Mouse (Mus musculus): ENCODE results near the gene Mpig6b. TPM values are rescaled to one million over a fixed set of nuclear protein-coding genes. Genes with fewer than 3 reads are reported as not detected.

The Mpig6b gene
- polyA plus RNA-seq, 1 experiment from 2014 or later = 0.25 TPM

- ATAC-seq (ENCODE audit: low FRiP score, low read depth) = no peak
- Histone ChIP-seq H3K27me3 (no peaks in the 10 kb centered on the region), H3K9me3 (no peaks in the 10 kb centered on the region), H3K4me3 (no peak overlapping the region), H3K9ac (no peak overlapping the region), H3K27ac (replicated peaks) (no peak overlapping the region), H3K4me1 (replicated peaks) (peaks cover 7% of the 10 kb centered on the region), H3K4me2 (no peak overlapping the region), H3K36me3 (peaks cover 37% of the 10 kb centered on the region)
- 76% methylated on average over 10 of the region's 10 CpGs for WGBS
Observed at GRCm38 (mm10) chr17:35016791-35017705, 48.9 kb downstream of the Mpig6b start.

- Histone ChIP-seq H3K9ac (no peak within 1 kb of the TSS), H3K4me3 (no peak within 1 kb of the TSS), H3K4me1 (replicated peaks) (peaks cover 5% of the 10 kb centered on the region), H3K4me2 (no peak within 1 kb of the TSS), H3K27ac (replicated peaks) (no peak within 1 kb of the TSS), H3K27me3 (no peaks in the 10 kb centered on the region), H3K36me3 (peaks cover 43% of the 10 kb centered on the region), H3K9me3 (no peaks in the 10 kb centered on the region)
- peak; percentile 52 for ATAC-seq (ENCODE audit: low FRiP score, low read depth)
- WGBS = 61% methylated on average over 12 of the region's 12 CpGs
Observed at GRCm38 (mm10) chr17:35016376-35016775, 49.6 kb downstream of the Mpig6b start, which contains the start of gene Vwa7. Gene Vwa7, plus strand, starts transcription at chr17:35016579.

- H3K9me3 ChIP-seq = no peaks in the 10 kb centered on the region
- 93% methylated on average over 16 of the region's 16 CpGs for WGBS
- H3K36me3 ChIP-seq = peaks cover 54% of the 10 kb centered on the region
Observed at GRCm38 (mm10) chr17:35015296-35015695, 50.7 kb downstream of the Mpig6b start.

GRCm38 (mm10) chr17:35013221-35013620, 52.8 kb downstream of the Mpig6b start:
- Histone ChIP-seq H3K27me3 (no peaks in the 10 kb centered on the region), H3K4me2 (no peak overlapping the region), H3K9me3 (no peaks in the 10 kb centered on the region), H3K27ac (replicated peaks) (no peak overlapping the region), H3K4me1 (replicated peaks) (0 out of 2 replicates have a peak, but pooled peaks cover 3% of the 10 kb centered on the region), H3K36me3 (peaks cover 66% of the 10 kb centered on the region), H3K9ac (no peak overlapping the region), H3K4me3 (no peak overlapping the region)
- 83% methylated on average over 6 of the region's 6 CpGs for WGBS
- no peak for ATAC-seq (ENCODE audit: low FRiP score, low read depth)

More at GRCm38 (mm10) chr17:35015296-35015695, 50.7 kb downstream of the Mpig6b start:
- Histone ChIP-seq H3K27me3 (no peaks in the 10 kb centered on the region), H3K4me1 (replicated peaks) (0 out of 2 replicates have a peak, but pooled peaks cover 3% of the 10 kb centered on the region), H3K27ac (replicated peaks) (no peak overlapping the region), H3K4me2 (no peak overlapping the region), H3K9ac (no peak overlapping the region), H3K4me3 (no peak overlapping the region)
- ATAC-seq (ENCODE audit: low FRiP score, low read depth) = no peak

Other genes starting within 250 kb of the Mpig6b start
- 43.9 TPM in 2 replicates for gene Stk19, start 229.2 kb downstream of the Mpig6b start, polyA plus RNA-seq (2015; fragmentation: Nextera tagmentation; extraction: Ambion mirVana)
- 67.2 and 68.3 TPM in 2 replicates for gene Dxo, start 229.2 kb downstream of the Mpig6b start, polyA plus RNA-seq (2015; fragmentation: Nextera tagmentation; extraction: Ambion mirVana)
- 59.4 and 63.4 TPM in 2 replicates for gene Skiv2l, start 216.0 kb downstream of the Mpig6b start, polyA plus RNA-seq (2015; fragmentation: Nextera tagmentation; extraction: Ambion mirVana)
- 81.0 and 94.4 TPM in 2 replicates for gene Nelfe, start 215.8 kb downstream of the Mpig6b start, polyA plus RNA-seq (2015; fragmentation: Nextera tagmentation; extraction: Ambion mirVana)
- gene Cfb, start 203.7 kb downstream of the Mpig6b start, polyA plus RNA-seq (2015; fragmentation: Nextera tagmentation; extraction: Ambion mirVana) = 2.5 and 4.1 TPM in 2 replicates
- gene Zbtb12, start 186.7 kb downstream of the Mpig6b start, polyA plus RNA-seq (2015; fragmentation: Nextera tagmentation; extraction: Ambion mirVana) = 11.9 and 12.9 TPM in 2 replicates
- not detected in 2 replicates for gene Gm20547, start 184.1 kb downstream of the Mpig6b start, polyA plus RNA-seq (2015; fragmentation: Nextera tagmentation; extraction: Ambion mirVana)
- 2.4 and 3.7 TPM in 2 replicates for gene C2, start 167.9 kb downstream of the Mpig6b start, polyA plus RNA-seq (2015; fragmentation: Nextera tagmentation; extraction: Ambion mirVana)
- 90.9 and 96.7 TPM in 2 replicates for gene Ehmt2, start 167.7 kb downstream of the Mpig6b start, polyA plus RNA-seq (2015; fragmentation: Nextera tagmentation; extraction: Ambion mirVana)
- gene Slc44a4, start 151.7 kb downstream of the Mpig6b start, polyA plus RNA-seq (2015; fragmentation: Nextera tagmentation; extraction: Ambion mirVana) = 0.09 TPM in 1 of 2 replicates, not detected in the other
- 35.9 and 38.3 TPM in 2 replicates for gene Neu1, start 134.9 kb downstream of the Mpig6b start, polyA plus RNA-seq (2015; fragmentation: Nextera tagmentation; extraction: Ambion mirVana)
- gene Hspa1b, start 106.9 kb downstream of the Mpig6b start, polyA plus RNA-seq (2015; fragmentation: Nextera tagmentation; extraction: Ambion mirVana) = 0.31 and 0.51 TPM in 2 replicates
- gene Gm20481, start 96.3 kb downstream of the Mpig6b start, polyA plus RNA-seq (2015; fragmentation: Nextera tagmentation; extraction: Ambion mirVana) = 1.0 TPM in 1 of 2 replicates, not detected in the other
- gene Hspa1a, start 94.0 kb downstream of the Mpig6b start, polyA plus RNA-seq (2015; fragmentation: Nextera tagmentation; extraction: Ambion mirVana) = 12.0 and 13.1 TPM in 2 replicates
- gene Hspa1l, start 93.5 kb downstream of the Mpig6b start, polyA plus RNA-seq (2015; fragmentation: Nextera tagmentation; extraction: Ambion mirVana) = 1.3 and 1.8 TPM in 2 replicates
- 109 and 113 TPM in 2 replicates for gene Lsm2, start 84.3 kb downstream of the Mpig6b start, polyA plus RNA-seq (2015; fragmentation: Nextera tagmentation; extraction: Ambion mirVana)
- 60.4 and 68.7 TPM in 2 replicates for gene Vars, start 65.2 kb downstream of the Mpig6b start, polyA plus RNA-seq (2015; fragmentation: Nextera tagmentation; extraction: Ambion mirVana)
- 0.14 TPM in 2 replicates for gene Vwa7, start 49.6 kb downstream of the Mpig6b start, polyA plus RNA-seq (2015; fragmentation: Nextera tagmentation; extraction: Ambion mirVana)
- gene Sapcd1, start 38.2 kb downstream of the Mpig6b start, polyA plus RNA-seq (2015; fragmentation: Nextera tagmentation; extraction: Ambion mirVana) = 1.6 and 2.3 TPM in 2 replicates
- 1.6 and 3.4 TPM in 2 replicates for gene Msh5, start 19.4 kb downstream of the Mpig6b start, polyA plus RNA-seq (2015; fragmentation: Nextera tagmentation; extraction: Ambion mirVana)
- gene Clic1, start 16.2 kb downstream of the Mpig6b start, polyA plus RNA-seq (2015; fragmentation: Nextera tagmentation; extraction: Ambion mirVana) = 87.4 TPM in 2 replicates
- 349 and 367 TPM in 2 replicates for gene Ddah2, start 7.1 kb downstream of the Mpig6b start, polyA plus RNA-seq (2015; fragmentation: Nextera tagmentation; extraction: Ambion mirVana)
- 0.18 TPM in 1 of 2 replicates, not detected in the other for gene Ly6g6c, start 796 bp downstream of the Mpig6b start, polyA plus RNA-seq (2015; fragmentation: Nextera tagmentation; extraction: Ambion mirVana)
- gene Ly6g6e, start 10.7 kb upstream of the Mpig6b start, polyA plus RNA-seq (2015; fragmentation: Nextera tagmentation; extraction: Ambion mirVana) = 0.43 and 0.53 TPM in 2 replicates
- 1.2 and 1.8 TPM in 2 replicates for gene Ly6g6d, start 11.9 kb upstream of the Mpig6b start, polyA plus RNA-seq (2015; fragmentation: Nextera tagmentation; extraction: Ambion mirVana)
- gene Ly6g6f, start 19.4 kb upstream of the Mpig6b start, polyA plus RNA-seq (2015; fragmentation: Nextera tagmentation; extraction: Ambion mirVana) = 0.24 TPM in 1 of 2 replicates, not detected in the other
- gene Abhd16a, start 23.1 kb upstream of the Mpig6b start, polyA plus RNA-seq (2015; fragmentation: Nextera tagmentation; extraction: Ambion mirVana) = 102 and 106 TPM in 2 replicates
- not detected in 2 replicates for gene Ly6g5c, start 42.1 kb upstream of the Mpig6b start, polyA plus RNA-seq (2015; fragmentation: Nextera tagmentation; extraction: Ambion mirVana)
- 1.1 and 1.2 TPM in 2 replicates for gene Ly6g5b, start 49.2 kb upstream of the Mpig6b start, polyA plus RNA-seq (2015; fragmentation: Nextera tagmentation; extraction: Ambion mirVana)
- 24.3 and 25.4 TPM in 2 replicates for gene Gpank1, start 55.3 kb upstream of the Mpig6b start, polyA plus RNA-seq (2015; fragmentation: Nextera tagmentation; extraction: Ambion mirVana)
- gene Csnk2b, start 55.9 kb upstream of the Mpig6b start, polyA plus RNA-seq (2015; fragmentation: Nextera tagmentation; extraction: Ambion mirVana) = 308 and 311 TPM in 2 replicates
- gene D17H6S53E, start 60.2 kb upstream of the Mpig6b start, polyA plus RNA-seq (2015; fragmentation: Nextera tagmentation; extraction: Ambion mirVana) = 9.3 and 10.8 TPM in 2 replicates
- gene Apom, start 65.9 kb upstream of the Mpig6b start, polyA plus RNA-seq (2015; fragmentation: Nextera tagmentation; extraction: Ambion mirVana) = 0.21 and 0.79 TPM in 2 replicates
- gene Bag6, start 69.0 kb upstream of the Mpig6b start, polyA plus RNA-seq (2015; fragmentation: Nextera tagmentation; extraction: Ambion mirVana) = 70.0 and 75.7 TPM in 2 replicates
- 175 and 181 TPM in 2 replicates for gene Prrc2a, start 98.7 kb upstream of the Mpig6b start, polyA plus RNA-seq (2015; fragmentation: Nextera tagmentation; extraction: Ambion mirVana)
- gene Aif1, start 109.9 kb upstream of the Mpig6b start, polyA plus RNA-seq (2015; fragmentation: Nextera tagmentation; extraction: Ambion mirVana) = 7.4 and 9.6 TPM in 2 replicates
- 5.6 and 13.9 TPM in 2 replicates for gene Lst1, start 122.3 kb upstream of the Mpig6b start, polyA plus RNA-seq (2015; fragmentation: Nextera tagmentation; extraction: Ambion mirVana)
- gene Ltb, start 128.3 kb upstream of the Mpig6b start, polyA plus RNA-seq (2015; fragmentation: Nextera tagmentation; extraction: Ambion mirVana) = 0.84 and 0.97 TPM in 2 replicates
- 0.13 TPM in 1 of 2 replicates, not detected in the other for gene Tnf, start 135.8 kb upstream of the Mpig6b start, polyA plus RNA-seq (2015; fragmentation: Nextera tagmentation; extraction: Ambion mirVana)
- gene Lta, start 139.2 kb upstream of the Mpig6b start, polyA plus RNA-seq (2015; fragmentation: Nextera tagmentation; extraction: Ambion mirVana) = 0.39 and 0.42 TPM in 2 replicates
- 0.43 and 0.55 TPM in 2 replicates for gene Gm16181, start 154.7 kb upstream of the Mpig6b start, polyA plus RNA-seq (2015; fragmentation: Nextera tagmentation; extraction: Ambion mirVana)
- 99.1 and 110 TPM in 2 replicates for gene Atp6v1g2, start 167.5 kb upstream of the Mpig6b start, polyA plus RNA-seq (2015; fragmentation: Nextera tagmentation; extraction: Ambion mirVana)
- 10.8 and 12.0 TPM in 2 replicates for gene Nfkbil1, start 169.6 kb upstream of the Mpig6b start, polyA plus RNA-seq (2015; fragmentation: Nextera tagmentation; extraction: Ambion mirVana)
- gene Ddx39b, start 175.6 kb upstream of the Mpig6b start, polyA plus RNA-seq (2015; fragmentation: Nextera tagmentation; extraction: Ambion mirVana) = 361 and 365 TPM in 2 replicates
- gene H2-D1, start 196.5 kb upstream of the Mpig6b start, polyA plus RNA-seq (2015; fragmentation: Nextera tagmentation; extraction: Ambion mirVana) = 118 and 128 TPM in 2 replicates